Mouse (Mus musculus) erythroblast, embryonic 14.5 days (primary cell): ENCODE measurements around the gene Asap3.

ENCODE experiments used
- GATA1 ChIP-seq: IDR thresholded peaks from 2 replicates; pipeline ENCODE4 v1.6.1; 2012; ENCODE audit warnings: low read length, inconsistent platforms, mixed read lengths
- TAL1 ChIP-seq: IDR thresholded peaks from 3 replicates; pipeline ENCODE4 v1.6.1; 2012; ENCODE audit warnings: low read length, inconsistent platforms, mixed read lengths

DNA sequence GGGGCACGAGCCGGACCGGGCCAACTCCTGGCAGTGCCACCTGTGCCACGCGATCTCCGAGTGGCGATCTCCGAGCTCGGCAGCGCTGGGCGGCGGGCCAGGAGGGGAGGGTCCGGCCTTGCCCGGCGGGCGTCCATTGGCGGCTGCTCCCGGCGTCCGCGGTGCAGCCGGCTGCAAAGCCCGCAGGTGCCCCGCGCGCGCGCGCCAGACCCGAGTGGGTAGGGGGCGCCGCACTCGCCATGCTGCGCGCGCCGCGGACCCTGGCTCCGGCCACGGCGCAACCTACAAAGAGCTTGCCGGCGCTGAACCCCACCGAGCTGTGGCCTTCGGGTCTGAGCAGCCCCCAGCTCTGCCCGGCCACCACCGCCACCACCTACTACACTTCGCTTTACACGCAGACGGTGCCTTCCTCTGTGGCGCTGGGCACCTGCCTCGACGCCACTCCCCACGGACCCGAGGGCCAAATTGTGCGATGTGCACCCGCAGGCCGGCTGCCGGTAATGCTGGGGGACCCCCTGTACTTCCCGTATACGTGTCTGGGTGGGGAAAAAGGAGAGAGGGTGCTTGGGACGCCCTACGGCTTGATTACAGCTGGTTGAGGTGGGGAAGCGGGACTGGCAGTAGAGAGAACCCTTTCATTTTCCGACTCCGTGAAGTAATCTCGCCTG, 33.5 kb upstream of the Asap3 start:
- TF ChIP-seq GATA1: no peak
- no peak for TF ChIP-seq TAL1
